Mouse (Mus musculus): ENCODE measurements at regions not wholly inside any gene's neighbourhood (a gene's known extent, or its start where the extent isn't known, plus 50 kb on each side); places are given as distances from the start of the nearest gene placed in this dataset.

DNA sequence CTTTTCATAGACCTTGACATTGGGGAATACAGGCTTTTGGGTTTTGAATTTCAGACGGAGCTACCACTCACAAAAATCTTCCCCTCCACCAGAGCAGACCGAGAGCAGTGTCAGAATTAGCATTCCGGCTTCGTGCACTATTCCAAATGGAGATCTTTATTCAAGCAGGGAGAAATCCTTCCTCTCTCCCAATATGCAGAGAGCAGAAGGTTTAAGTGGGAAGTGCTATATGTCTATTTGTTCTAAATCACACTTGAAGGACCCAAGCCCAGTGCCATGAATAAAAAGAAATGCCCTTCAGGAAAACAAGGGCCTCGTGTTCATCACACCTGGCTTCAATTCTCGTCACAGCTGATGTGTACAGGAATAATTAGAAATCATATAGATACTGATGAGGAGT, 426.3 kb downstream of the Gbe1 start:
- no peak for DNase-seq (ENCODE audit: low spot score)
- no peaks in the 10 kb centered on the region for H3K27me3 ChIP-seq (replicated peaks; ENCODE audit: control insufficient read depth, insufficient read depth, low read length)
- no peaks in the 10 kb centered on the region for H3K9me3 ChIP-seq (replicated peaks; ENCODE audit: control insufficient read depth, low read length)
- H3K36me3 ChIP-seq (ENCODE audit: control insufficient read depth, insufficient read depth, low read length): no peaks in the 10 kb centered on the region
- H3K4me2 ChIP-seq (ENCODE audit: low read length): no peak overlapping the region
- no peaks in the 10 kb centered on the region for H3K4me1 ChIP-seq (ENCODE audit: control insufficient read depth, insufficient read depth, low read length)
- no peak for ATAC-seq
- H3K4me3 ChIP-seq (ENCODE audit: low read depth, low read length): no peak overlapping the region
- 65% methylated on average over 6 of the region's 6 CpGs for WGBS
- H3K9ac ChIP-seq (ENCODE audit: low read length): no peak overlapping the region
- no peak overlapping the region for H3K27ac ChIP-seq (ENCODE audit: low read depth, low read length)

DNA sequence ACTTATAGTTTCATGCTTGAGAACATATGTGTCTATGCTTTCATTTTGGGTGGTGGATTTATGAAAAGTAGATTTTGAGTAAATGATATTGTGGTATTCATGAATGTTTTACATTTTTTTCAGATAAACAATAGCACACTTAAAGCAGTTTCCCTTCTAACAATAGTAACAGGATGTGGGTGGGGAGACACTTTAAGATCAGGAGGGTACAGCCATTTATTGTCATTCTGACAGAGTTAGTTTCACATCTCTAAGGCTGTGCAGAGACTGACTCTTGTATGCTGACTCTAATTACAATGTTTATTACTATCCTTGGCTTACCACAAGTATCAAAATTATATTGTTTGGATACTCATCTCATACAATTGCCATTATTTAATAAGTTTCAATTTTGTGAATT, 440.5 kb downstream of the Gbe1 start:
- H3K9me3 ChIP-seq (replicated peaks; ENCODE audit: control insufficient read depth, low read length): no peaks in the 10 kb centered on the region
- no peaks in the 10 kb centered on the region for H3K27me3 ChIP-seq (replicated peaks; ENCODE audit: control insufficient read depth, insufficient read depth, low read length)
- H3K4me3 ChIP-seq (ENCODE audit: low read depth, low read length): no peak overlapping the region
- no peak overlapping the region for H3K27ac ChIP-seq (ENCODE audit: low read depth, low read length)
- H3K36me3 ChIP-seq (ENCODE audit: control insufficient read depth, insufficient read depth, low read length): no peaks in the 10 kb centered on the region
- no peaks in the 10 kb centered on the region for H3K4me1 ChIP-seq (ENCODE audit: control insufficient read depth, insufficient read depth, low read length)
- DNase-seq (ENCODE audit: low spot score) (no peak), ATAC-seq (no peak)
- no peak overlapping the region for H3K4me2 ChIP-seq (ENCODE audit: low read length)
- H3K9ac ChIP-seq (ENCODE audit: low read length): no peak overlapping the region

DNA sequence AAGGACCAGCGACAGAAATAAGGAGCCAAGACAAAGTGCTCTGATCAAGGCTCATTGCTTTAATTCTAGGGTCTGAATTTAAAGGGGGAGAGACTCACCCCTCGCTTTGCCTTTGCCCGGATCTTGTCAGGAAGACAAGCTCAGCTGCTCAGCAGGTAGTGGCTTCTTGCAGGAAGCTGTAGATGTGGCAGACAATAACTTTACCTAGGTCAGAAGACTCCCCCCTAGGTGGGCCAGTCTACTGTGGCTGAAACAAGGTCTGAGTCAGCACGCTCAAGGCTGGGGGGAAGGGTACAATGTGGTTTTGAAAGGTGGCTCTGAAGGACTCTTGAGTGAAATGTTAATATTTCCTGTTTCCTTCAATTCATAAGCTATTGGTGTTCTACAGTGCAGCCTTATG, 484.3 kb downstream of the Gbe1 start:
- Histone ChIP-seq H3K27ac (ENCODE audit: low read depth, low read length) (no peak overlapping the region), H3K4me2 (ENCODE audit: low read length) (no peak overlapping the region), H3K4me3 (ENCODE audit: low read depth, low read length) (no peak overlapping the region), H3K4me1 (ENCODE audit: control insufficient read depth, insufficient read depth, low read length) (no peaks in the 10 kb centered on the region), H3K9ac (ENCODE audit: low read length) (no peak overlapping the region), H3K36me3 (ENCODE audit: control insufficient read depth, insufficient read depth, low read length) (no peaks in the 10 kb centered on the region), H3K27me3 (replicated peaks; ENCODE audit: control insufficient read depth, insufficient read depth, low read length) (no peaks in the 10 kb centered on the region), H3K9me3 (replicated peaks; ENCODE audit: control insufficient read depth, low read length) (no peaks in the 10 kb centered on the region)
- 89% methylated on average over 4 of the region's 4 CpGs for whole genome bisulfite sequencing
- ATAC-seq: no peak
- DNase-seq (ENCODE audit: low spot score): no peak

DNA sequence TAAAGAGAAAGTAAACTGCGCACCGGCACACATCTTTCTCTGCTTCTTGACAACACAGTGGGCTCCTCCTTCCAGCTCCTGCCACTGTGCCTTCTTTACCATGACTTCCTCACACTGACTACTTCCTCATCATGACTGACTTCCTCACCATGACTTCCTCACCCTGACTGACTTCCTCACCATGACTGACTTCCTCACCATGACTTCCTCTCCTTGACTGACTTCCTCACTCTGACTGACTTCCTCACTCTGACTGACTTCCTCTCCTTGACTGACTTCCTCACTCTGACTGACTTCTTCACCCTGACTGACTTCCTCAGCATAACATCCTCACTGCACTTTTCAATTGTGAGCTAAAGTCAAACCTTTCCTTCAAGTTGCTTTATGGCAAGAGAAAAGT, 489.8 kb downstream of the Gbe1 start:
- WGBS: 94% methylated on average over 2 of the region's 2 CpGs
- Histone ChIP-seq H3K27ac (ENCODE audit: low read depth, low read length) (no peak overlapping the region), H3K9me3 (replicated peaks; ENCODE audit: control insufficient read depth, low read length) (no peaks in the 10 kb centered on the region), H3K4me2 (ENCODE audit: low read length) (no peak overlapping the region), H3K9ac (ENCODE audit: low read length) (no peak overlapping the region), H3K27me3 (replicated peaks; ENCODE audit: control insufficient read depth, insufficient read depth, low read length) (no peaks in the 10 kb centered on the region), H3K36me3 (ENCODE audit: control insufficient read depth, insufficient read depth, low read length) (no peaks in the 10 kb centered on the region), H3K4me3 (ENCODE audit: low read depth, low read length) (no peak overlapping the region), H3K4me1 (ENCODE audit: control insufficient read depth, insufficient read depth, low read length) (no peaks in the 10 kb centered on the region)
- ATAC-seq (no peak), DNase-seq (ENCODE audit: low spot score) (no peak)

DNA sequence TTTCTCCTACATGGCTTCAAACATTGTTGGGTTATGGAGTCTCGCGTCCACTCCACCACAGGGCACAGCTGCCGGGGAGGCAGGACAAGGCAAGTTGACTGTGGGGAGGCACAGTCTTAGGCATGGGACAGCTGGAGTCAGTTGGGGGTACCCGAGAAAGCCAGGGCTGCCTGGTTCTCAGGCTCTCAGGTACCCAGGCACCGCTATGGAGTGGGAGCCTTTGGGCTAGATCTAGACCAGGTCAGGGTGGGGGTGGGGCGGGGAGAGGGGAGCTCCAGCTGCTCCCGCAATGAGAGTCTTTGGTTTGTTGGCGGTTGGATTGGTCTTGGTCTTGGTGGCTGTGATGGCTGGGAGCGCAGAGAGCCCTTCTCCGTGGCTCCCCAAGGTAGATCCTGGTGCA, 512.2 kb downstream of the Gbe1 start:
- no peak overlapping the region for H3K27ac ChIP-seq (ENCODE audit: low read depth, low read length)

DNA sequence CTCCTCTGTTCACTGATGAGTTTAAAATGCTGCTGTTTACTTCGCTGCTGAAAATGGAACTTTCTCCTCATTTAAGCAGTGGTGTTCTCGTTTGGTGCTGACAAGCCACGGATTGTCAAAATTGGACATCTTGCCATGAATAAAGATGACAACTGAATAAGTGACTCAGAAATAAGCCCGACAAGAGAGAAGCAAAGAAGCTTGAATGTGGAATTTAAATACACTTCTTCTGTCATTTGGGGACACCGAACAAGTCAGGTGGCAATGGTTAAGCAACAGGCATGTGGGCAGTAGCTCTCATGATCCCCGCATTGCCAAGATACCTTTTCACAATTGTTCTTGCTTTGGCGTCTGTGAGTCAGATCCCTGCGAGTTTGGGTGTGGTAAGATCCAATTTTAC, 521.3 kb downstream of the Gbe1 start:
- Histone ChIP-seq H3K9me3 (replicated peaks; ENCODE audit: control insufficient read depth, low read length) (no peaks in the 10 kb centered on the region), H3K9ac (ENCODE audit: low read length) (no peak overlapping the region), H3K36me3 (ENCODE audit: control insufficient read depth, insufficient read depth, low read length) (no peaks in the 10 kb centered on the region), H3K4me1 (ENCODE audit: control insufficient read depth, insufficient read depth, low read length) (no peaks in the 10 kb centered on the region), H3K27me3 (replicated peaks; ENCODE audit: control insufficient read depth, insufficient read depth, low read length) (no peaks in the 10 kb centered on the region), H3K4me3 (ENCODE audit: low read depth, low read length) (no peak overlapping the region), H3K27ac (ENCODE audit: low read depth, low read length) (no peak overlapping the region), H3K4me2 (ENCODE audit: low read length) (no peak overlapping the region)
- DNase-seq (ENCODE audit: low spot score) (no peak), ATAC-seq (no peak)
- 82% methylated on average over 8 of the region's 8 CpGs for WGBS

More for the DNA sequence above, 512.2 kb downstream of the Gbe1 start:
- WGBS: 94% methylated on average over 10 of the region's 10 CpGs
- DNase-seq (ENCODE audit: low spot score) (no peak), ATAC-seq (no peak)
- no peak overlapping the region for H3K4me3 ChIP-seq (ENCODE audit: low read depth, low read length)
- H3K27me3 ChIP-seq (replicated peaks; ENCODE audit: control insufficient read depth, insufficient read depth, low read length): no peaks in the 10 kb centered on the region
- H3K9ac ChIP-seq (ENCODE audit: low read length): no peak overlapping the region
- H3K9me3 ChIP-seq (replicated peaks; ENCODE audit: control insufficient read depth, low read length): no peaks in the 10 kb centered on the region
- H3K36me3 ChIP-seq (ENCODE audit: control insufficient read depth, insufficient read depth, low read length): no peaks in the 10 kb centered on the region
- no peak overlapping the region for H3K4me2 ChIP-seq (ENCODE audit: low read length)
- H3K4me1 ChIP-seq (ENCODE audit: control insufficient read depth, insufficient read depth, low read length): no peaks in the 10 kb centered on the region

DNA sequence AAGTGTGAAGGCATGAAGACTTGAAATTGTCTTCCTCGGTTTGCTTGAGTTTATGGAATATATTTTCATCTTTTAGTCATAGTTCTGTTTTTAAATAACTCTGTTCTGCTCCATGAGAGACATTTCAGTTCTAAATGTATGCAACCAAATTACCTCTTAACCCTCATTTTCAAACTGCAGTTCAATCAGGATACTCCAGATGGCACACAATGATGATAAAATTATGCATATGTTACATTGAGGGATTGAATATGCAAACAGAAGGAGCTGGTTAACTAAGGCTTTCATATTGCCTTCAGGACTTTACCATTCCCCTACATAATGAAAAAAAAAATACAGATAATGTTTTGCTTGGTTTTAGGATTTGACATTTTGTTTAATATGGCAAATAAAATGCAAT, 524.4 kb downstream of the Gbe1 start:
- no peaks in the 10 kb centered on the region for H3K9me3 ChIP-seq (replicated peaks; ENCODE audit: control insufficient read depth, low read length)
- no peak overlapping the region for H3K27ac ChIP-seq (ENCODE audit: low read depth, low read length)
- H3K27me3 ChIP-seq (replicated peaks; ENCODE audit: control insufficient read depth, insufficient read depth, low read length): no peaks in the 10 kb centered on the region
- peak; percentile 34; the same call in 1 of the 2 replicates for ATAC-seq
- DNase-seq (ENCODE audit: low spot score): peak; percentile 63
- H3K4me3 ChIP-seq (ENCODE audit: low read depth, low read length): no peak overlapping the region
- H3K36me3 ChIP-seq (ENCODE audit: control insufficient read depth, insufficient read depth, low read length): no peaks in the 10 kb centered on the region
- H3K9ac ChIP-seq (ENCODE audit: low read length): no peak overlapping the region
- H3K4me1 ChIP-seq (ENCODE audit: control insufficient read depth, insufficient read depth, low read length): no peaks in the 10 kb centered on the region
- whole genome bisulfite sequencing: 86% methylated on average over 1 of the region's 1 CpGs
- no peak overlapping the region for H3K4me2 ChIP-seq (ENCODE audit: low read length)

DNA sequence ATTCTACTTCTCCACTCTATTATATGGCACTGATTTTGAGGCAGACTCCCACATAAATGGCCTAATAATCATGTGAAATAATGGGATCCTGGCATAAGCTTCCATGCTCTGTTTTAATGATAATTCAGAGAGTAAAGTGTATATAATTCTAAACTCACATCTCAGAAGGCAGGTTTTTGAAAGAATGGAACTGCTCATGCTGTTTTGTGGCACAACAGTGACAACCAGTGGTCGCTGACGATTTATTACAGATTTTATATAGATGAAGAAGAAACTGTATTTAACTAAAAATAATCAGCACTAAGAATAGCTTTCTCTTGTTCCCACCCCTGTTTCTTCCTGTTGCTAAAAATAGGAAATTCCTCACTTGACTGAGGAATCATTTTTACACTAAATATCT, 554.5 kb downstream of the Gbe1 start:
- Histone ChIP-seq H3K9me3 (replicated peaks; ENCODE audit: control insufficient read depth, low read length) (no peaks in the 10 kb centered on the region), H3K36me3 (ENCODE audit: control insufficient read depth, insufficient read depth, low read length) (no peaks in the 10 kb centered on the region), H3K27me3 (replicated peaks; ENCODE audit: control insufficient read depth, insufficient read depth, low read length) (no peaks in the 10 kb centered on the region), H3K27ac (ENCODE audit: low read depth, low read length) (no peak overlapping the region), H3K4me2 (ENCODE audit: low read length) (no peak overlapping the region), H3K4me3 (ENCODE audit: low read depth, low read length) (no peak overlapping the region), H3K9ac (ENCODE audit: low read length) (no peak overlapping the region), H3K4me1 (ENCODE audit: control insufficient read depth, insufficient read depth, low read length) (no peaks in the 10 kb centered on the region)
- DNase-seq (ENCODE audit: low spot score) (peak; percentile 72), ATAC-seq (peak; percentile 50; the same call in 1 of the 2 replicates)
- WGBS: 56% methylated on average over 2 of the region's 2 CpGs

DNA sequence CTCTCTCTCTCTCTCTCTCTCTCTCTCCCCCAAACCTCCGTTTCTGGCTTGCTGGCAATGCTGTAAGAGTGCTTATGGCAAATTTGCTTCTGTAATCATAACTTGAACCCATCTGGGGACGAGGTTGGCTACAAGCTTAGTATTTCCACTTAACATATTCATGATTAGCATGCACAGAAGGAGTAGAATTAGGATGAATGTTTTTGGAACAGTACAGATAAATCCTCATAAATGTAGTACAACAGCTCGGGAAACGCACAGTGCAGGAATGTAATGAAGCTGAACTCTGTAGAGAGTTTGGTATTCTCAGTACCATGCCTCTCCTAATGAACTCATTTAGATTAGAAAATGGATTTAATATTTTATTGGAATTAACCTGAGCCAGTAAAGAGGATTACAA, 555.5 kb downstream of the Gbe1 start:
- ATAC-seq: peak; percentile 42; the same call in 1 of the 2 replicates
- H3K27me3 ChIP-seq (replicated peaks; ENCODE audit: control insufficient read depth, insufficient read depth, low read length): no peaks in the 10 kb centered on the region
- H3K4me1 ChIP-seq (ENCODE audit: control insufficient read depth, insufficient read depth, low read length): no peaks in the 10 kb centered on the region
- WGBS: 57% methylated on average over 4 of the region's 4 CpGs
- no peak overlapping the region for H3K4me2 ChIP-seq (ENCODE audit: low read length)
- no peaks in the 10 kb centered on the region for H3K36me3 ChIP-seq (ENCODE audit: control insufficient read depth, insufficient read depth, low read length)
- peak; percentile 51 for DNase-seq (ENCODE audit: low spot score)
- H3K9me3 ChIP-seq (replicated peaks; ENCODE audit: control insufficient read depth, low read length): no peaks in the 10 kb centered on the region
- no peak overlapping the region for H3K4me3 ChIP-seq (ENCODE audit: low read depth, low read length)
- H3K9ac ChIP-seq (ENCODE audit: low read length): no peak overlapping the region
- no peak overlapping the region for H3K27ac ChIP-seq (ENCODE audit: low read depth, low read length)

DNA sequence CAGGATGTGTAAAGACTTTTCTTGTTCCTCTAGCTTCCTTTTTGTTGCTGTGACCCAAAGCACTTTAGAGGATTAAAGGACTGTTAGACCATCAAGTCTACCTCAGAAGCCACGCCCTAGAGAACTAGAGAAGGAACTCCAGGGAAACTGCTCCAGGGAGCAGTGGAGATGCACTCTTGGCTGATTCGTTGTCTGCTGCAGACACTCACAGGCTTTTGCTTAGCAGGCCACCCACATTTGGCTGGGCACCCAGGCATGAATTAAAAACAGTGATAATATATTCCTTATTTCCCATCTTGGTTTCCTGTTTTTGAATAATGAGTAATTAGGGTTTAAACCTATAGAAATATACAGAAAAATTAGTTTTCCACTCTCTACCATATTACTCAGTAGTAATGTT, 560.3 kb downstream of the Gbe1 start:
- H3K4me1 ChIP-seq (ENCODE audit: control insufficient read depth, insufficient read depth, low read length): no peaks in the 10 kb centered on the region
- WGBS: 50% methylated on average over 2 of the region's 2 CpGs
- H3K27ac ChIP-seq (ENCODE audit: low read depth, low read length): no peak overlapping the region
- no peaks in the 10 kb centered on the region for H3K9me3 ChIP-seq (replicated peaks; ENCODE audit: control insufficient read depth, low read length)
- no peak overlapping the region for H3K4me3 ChIP-seq (ENCODE audit: low read depth, low read length)
- no peak overlapping the region for H3K9ac ChIP-seq (ENCODE audit: low read length)
- ATAC-seq (no peak), DNase-seq (ENCODE audit: low spot score) (no peak)
- H3K4me2 ChIP-seq (ENCODE audit: low read length): no peak overlapping the region
- no peaks in the 10 kb centered on the region for H3K36me3 ChIP-seq (ENCODE audit: control insufficient read depth, insufficient read depth, low read length)
- no peaks in the 10 kb centered on the region for H3K27me3 ChIP-seq (replicated peaks; ENCODE audit: control insufficient read depth, insufficient read depth, low read length)
